Mouse (Mus musculus): Measurements from ENCODE around the gene Zfp575.

- TF ChIP-seq CTCF (conservative IDR thresholded peaks at IDR 0.05; ENCODE audit: low read length) (no peak), POU5F1 (IDR thresholded peaks at IDR 0.05; ENCODE audit: borderline replicate concordance, low read length) (no peak), NANOG (IDR thresholded peaks at IDR 0.05; ENCODE audit: borderline replicate concordance, low read length) (no peak)
Observed at GRCm38 (mm10) chr7:24628685-24629610, 41.5 kb upstream of the Zfp575 start.

All from E14TG2a.4 (cell line).